Mouse (Mus musculus) embryonic facial prominence, embryonic 13.5 days (tissue): ENCODE measurements around the gene Ufc1. TPM values are rescaled to one million over a fixed set of nuclear protein-coding genes. Genes with fewer than 3 reads are reported as not detected.
"Not testable (repeated sequence)": the region's sequence is repeated elsewhere in the genome, so short reads cannot be mapped to it uniquely, and the experiment has no call there.

Source experiments
- ATAC-seq: fragments of 200-750 bp; cut with Nextera tagmentation; 2 replicates; pipeline ENCODE4 v1.8.0; 2017; ENCODE audit warnings: low read depth; ENCODE audit not compliant: insufficient number of reproducible peaks, insufficient read depth, low FRiP score, low TSS enrichment
- H3K27ac ChIP-seq: fragments of 300-500 bp; sonication (generic); 2 replicates; pipeline ENCODE4 v1.5.1; 2015; ENCODE audit warnings: moderate library complexity, mild to moderate bottlenecking, inconsistent platforms
- H3K27me3 ChIP-seq: fragments of 300-500 bp; sonication (generic); 2 replicates; pipeline ENCODE4 v1.6.1; 2015; ENCODE audit warnings: mild to moderate bottlenecking, inconsistent platforms
- H3K36me3 ChIP-seq: fragments of 300-500 bp; sonication (generic); 2 replicates; pipeline ENCODE4 v1.6.1; 2015; ENCODE audit warnings: mild to moderate bottlenecking, inconsistent platforms
- H3K4me1 ChIP-seq: fragments of 300-500 bp; sonication (generic); 2 replicates; pipeline ENCODE4 v1.6.1; 2015; ENCODE audit warnings: inconsistent platforms
- H3K4me2 ChIP-seq: fragments of 300-500 bp; sonication (generic); 2 replicates; pipeline ENCODE4 v1.6.1; 2015; ENCODE audit warnings: moderate library complexity, mild to moderate bottlenecking, inconsistent platforms
- H3K4me3 ChIP-seq: fragments of 300-500 bp; sonication (generic); 2 replicates; pipeline ENCODE4 v1.5.1; 2015; ENCODE audit warnings: mild to moderate bottlenecking, inconsistent platforms
- H3K9ac ChIP-seq: fragments of 300-500 bp; sonication (generic); 2 replicates; pipeline ENCODE4 v1.6.1; 2015; ENCODE audit warnings: mild to moderate bottlenecking, inconsistent platforms
- H3K9me3 ChIP-seq: fragments of 300-500 bp; sonication (generic); 2 replicates; pipeline ENCODE4 v1.6.1; 2016; ENCODE audit warnings: inconsistent platforms
- WGBS: fragments of 180-500 bp; shearing (Covaris S2); methylation state at CpG from one replicate; pipeline ENCODE4 v1.1.7; 2015; ENCODE audit warnings: mixed read lengths; 5-methylcytosine and 5-hydroxymethylcytosine counted together
- polyA plus RNA-seq: library from polyadenylated mRNA; unstranded; fragments of >200 nt; fragmentation: Nextera tagmentation; extraction: Ambion mirVana; gene quantifications from 2 replicates; pipeline ENCODE4 v1.2.1, GENCODE M21; 2015

Ufc1 gene
- polyA plus RNA-seq, 1 experiment from 2014 or later = 118 TPM

- 5% methylated on average over 26 of the region's 26 CpGs for WGBS
- Histone ChIP-seq H3K36me3 (peaks cover 28% of the 10 kb centered on the region), H3K4me2 (peak within 1 kb of the TSS; percentile 84), H3K4me1 (peaks cover 72% of the 10 kb centered on the region), H3K27ac (peak within 1 kb of the TSS; percentile 96), H3K4me3 (peak within 1 kb of the TSS; percentile 52), H3K27me3 (no peaks in the 10 kb centered on the region), H3K9me3 (no peaks in the 10 kb centered on the region), H3K9ac (peak within 1 kb of the TSS; percentile 73)
- no peak for ATAC-seq
These were observed 43.9 kb downstream of the Ufc1 start, which contains the start of gene Ndufs2 for GRCm38 (mm10) chr1:171250680-171251593. Gene Ndufs2, minus strand, starts transcription at chr1:171251388.

- Histone ChIP-seq H3K27me3 (no peaks in the 10 kb centered on the region), H3K9ac (peak within 1 kb of the TSS; percentile 73), H3K4me2 (peak within 1 kb of the TSS; percentile 84), H3K4me3 (peak within 1 kb of the TSS; percentile 52), H3K9me3 (no peaks in the 10 kb centered on the region), H3K4me1 (peaks cover 81% of the 10 kb centered on the region), H3K36me3 (peaks cover 26% of the 10 kb centered on the region), H3K27ac (peak within 1 kb of the TSS; percentile 96)
- WGBS = 5% methylated on average over 5 of the region's 5 CpGs
- ATAC-seq = no peak
These were observed 44.8 kb downstream of the Ufc1 start, which contains the start of gene Adamts4 for GRCm38 (mm10) chr1:171249913-171250600. Gene Adamts4, plus strand, starts transcription at chr1:171250421.

GRCm38 (mm10) chr1:171248386-171249226 lies 46.2 kb downstream of the Ufc1 start:
- H3K4me2 ChIP-seq = peak overlapping the region; percentile 75; the same call in 1 of the 2 replicates
- no peak overlapping the region for H3K4me3 ChIP-seq
- H3K9ac ChIP-seq = no peak overlapping the region
- H3K36me3 ChIP-seq = peaks cover 24% of the 10 kb centered on the region
- H3K4me1 ChIP-seq = peaks cover 82% of the 10 kb centered on the region
- ATAC-seq = no peak
- H3K27me3 ChIP-seq = no peaks in the 10 kb centered on the region
- peak overlapping the region; percentile 96 for H3K27ac ChIP-seq
- H3K9me3 ChIP-seq = no peaks in the 10 kb centered on the region
- 41% methylated on average over 3 of the region's 3 CpGs for WGBS

GRCm38 (mm10) chr1:171247916-171248315 lies 46.9 kb downstream of the Ufc1 start:
- Histone ChIP-seq H3K9ac (peak overlapping the region; percentile 67), H3K4me3 (peak overlapping the region; percentile 79), H3K9me3 (no peaks in the 10 kb centered on the region), H3K27me3 (no peaks in the 10 kb centered on the region), H3K4me1 (peaks cover 76% of the 10 kb centered on the region), H3K27ac (peak overlapping the region; percentile 96), H3K36me3 (peaks cover 24% of the 10 kb centered on the region), H3K4me2 (peak overlapping the region; percentile 75)
- no peak for ATAC-seq
- 10% methylated on average over 4 of the region's 4 CpGs for WGBS

GRCm38 (mm10) chr1:171247453-171247841 lies 47.4 kb downstream of the Ufc1 start:
- no peak for ATAC-seq
- 6% methylated on average over 13 of the region's 13 CpGs for WGBS
- Histone ChIP-seq H3K4me1 (peaks cover 71% of the 10 kb centered on the region), H3K4me2 (peak overlapping the region; percentile 75), H3K9ac (peak overlapping the region; percentile 67), H3K27me3 (no peaks in the 10 kb centered on the region), H3K9me3 (no peaks in the 10 kb centered on the region), H3K27ac (peak overlapping the region; percentile 96), H3K36me3 (peaks cover 28% of the 10 kb centered on the region), H3K4me3 (peak overlapping the region; percentile 79)

- Histone ChIP-seq H3K4me1 (peaks cover 65% of the 10 kb centered on the region), H3K9me3 (no peaks in the 10 kb centered on the region), H3K9ac (peak overlapping the region; percentile 92), H3K27me3 (no peaks in the 10 kb centered on the region), H3K4me3 (peak overlapping the region; percentile 79), H3K36me3 (peaks cover 33% of the 10 kb centered on the region), H3K4me2 (peak overlapping the region; percentile 75), H3K27ac (peak overlapping the region; percentile 96)
- WGBS = under 1% methylated on average over 41 of the region's 41 CpGs
- peak; percentile 86 for ATAC-seq
These were observed 47.9 kb downstream of the Ufc1 start for GRCm38 (mm10) chr1:171246709-171247452.

- peaks cover 48% of the 10 kb centered on the region for H3K36me3 ChIP-seq
- WGBS = 68% methylated on average over 8 of the region's 8 CpGs
These were observed 49.5 kb downstream of the Ufc1 start for GRCm38 (mm10) chr1:171245353-171245752.

GRCm38 (mm10) chr1:171241952-171242351 lies 52.9 kb downstream of the Ufc1 start:
- H3K9ac ChIP-seq, H3K9me3 ChIP-seq, H3K27ac ChIP-seq, H3K4me2 ChIP-seq, ATAC-seq, H3K27me3 ChIP-seq, H3K4me3 ChIP-seq: not testable (repeated sequence)
- WGBS = 87% methylated on average over 12 of the region's 12 CpGs
- Histone ChIP-seq H3K36me3 (peaks cover 82% of the 10 kb centered on the region), H3K4me1 (peaks cover 19% of the 10 kb centered on the region)

More at GRCm38 (mm10) chr1:171245353-171245752, 49.5 kb downstream of the Ufc1 start:
- Histone ChIP-seq H3K9ac (0 out of 2 replicates have a peak overlapping the region, but pooled peaks have one; percentile 92), H3K4me1 (peaks cover 50% of the 10 kb centered on the region), H3K4me2 (peak overlapping the region; percentile 75; the same call in 1 of the 2 replicates), H3K27me3 (no peaks in the 10 kb centered on the region), H3K27ac (no peak overlapping the region), H3K4me3 (peak overlapping the region; percentile 79; the same call in 1 of the 2 replicates), H3K9me3 (no peaks in the 10 kb centered on the region)
- ATAC-seq = no peak

- Histone ChIP-seq H3K4me3 (no peak overlapping the region), H3K27me3 (no peaks in the 10 kb centered on the region), H3K9ac (no peak overlapping the region), H3K27ac (no peak overlapping the region), H3K36me3 (peaks cover 92% of the 10 kb centered on the region), H3K4me2 (no peak overlapping the region), H3K4me1 (peaks cover 14% of the 10 kb centered on the region), H3K9me3 (no peaks in the 10 kb centered on the region)
- 88% methylated on average over 10 of the region's 10 CpGs for WGBS
- ATAC-seq = no peak
These were observed 53.9 kb downstream of the Ufc1 start for GRCm38 (mm10) chr1:171240911-171241310.

GRCm38 (mm10) chr1:171239992-171240744 lies 54.7 kb downstream of the Ufc1 start:
- ATAC-seq = no peak
- 74% methylated on average over 15 of the region's 15 CpGs for WGBS
- Histone ChIP-seq H3K4me1 (peaks cover 6% of the 10 kb centered on the region), H3K4me2 (no peak overlapping the region), H3K36me3 (peaks cover 96% of the 10 kb centered on the region), H3K27ac (no peak overlapping the region), H3K4me3 (no peak overlapping the region), H3K9ac (no peak overlapping the region), H3K9me3 (no peaks in the 10 kb centered on the region), H3K27me3 (no peaks in the 10 kb centered on the region)
